Mouse (Mus musculus) monocyte, adult 5-6 weeks (primary cell): ENCODE data around the gene Tmem199. TPM values are rescaled to one million over a fixed set of nuclear protein-coding genes. Genes with fewer than 3 reads are reported as not detected.

Experiments
- ATAC-seq: fragments of 153-309, 156-312 bp; replicated peaks from 2 replicates; pipeline ENCODE4 v1.8.0; 2017; ENCODE audit warnings: mild to moderate bottlenecking; ENCODE audit not compliant: low TSS enrichment, insufficient number of reproducible peaks, severe bottlenecking, poor library complexity, low FRiP score
- total RNA-seq: library from RNA; stranded (forward); fragments of 200-1000, 200-491, 200-594 nt; gene quantifications from 3 replicates; pipeline ENCODE4 v1.2.3, GENCODE M21; 2017

The Tmem199 gene
- total RNA-seq, 1 experiment from 2014 or later = 34.2 TPM

DNA sequence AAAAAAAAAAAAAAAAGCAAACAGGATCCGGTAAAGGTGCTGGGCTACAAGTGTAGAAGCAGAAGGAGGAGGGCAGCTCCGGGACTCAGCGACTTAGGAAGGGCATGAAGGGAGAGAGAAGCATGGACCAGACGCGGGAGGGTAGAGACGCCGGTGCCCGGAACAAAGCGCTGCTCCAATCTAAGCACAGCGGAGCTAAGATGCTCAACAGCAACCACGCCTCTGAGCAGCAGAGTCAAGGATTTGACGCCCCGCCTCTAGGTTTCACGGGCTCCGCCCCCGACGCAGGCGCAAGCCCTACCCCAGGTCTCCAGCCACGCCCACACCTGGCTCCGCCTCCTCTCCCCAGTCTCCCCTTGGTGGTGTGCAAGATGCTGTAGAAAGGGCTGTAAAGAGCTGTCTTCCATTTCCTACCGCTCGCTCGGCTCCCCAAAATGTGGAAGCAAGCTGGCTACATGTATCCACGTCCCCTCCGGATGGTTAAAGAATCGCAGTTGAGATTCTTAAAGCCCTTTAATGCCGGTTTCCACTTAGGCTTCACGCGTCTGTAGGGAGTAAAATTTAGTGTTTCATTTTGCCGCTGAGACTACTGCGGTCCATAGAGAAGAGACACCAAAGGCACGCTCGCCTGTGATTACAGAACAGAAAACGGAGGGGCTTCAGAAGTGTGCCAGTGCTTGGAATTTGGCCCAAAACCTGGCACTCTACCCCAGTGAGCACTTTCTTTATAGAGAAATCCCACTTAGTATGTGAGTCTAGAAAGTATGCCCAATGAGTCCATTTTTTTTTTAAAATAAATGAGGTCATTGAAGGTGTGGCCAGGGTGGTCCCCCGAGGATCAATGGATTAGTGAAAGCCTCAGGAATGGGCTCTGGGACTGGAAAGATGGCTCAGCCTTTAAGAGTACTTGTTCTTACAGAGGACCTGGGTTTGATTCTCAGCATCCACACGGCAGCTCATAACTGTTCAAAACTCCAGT, 14.1 kb downstream of the Tmem199 start, which contains the start of gene Sarm1:
TSS of gene Sarm1 (minus strand) at position 211 of the 979 bp plus-strand sequence.
- ATAC-seq = peak; percentile 93

- no peak for ATAC-seq
These were observed 14.9 kb downstream of the Tmem199 start for GRCm38 (mm10) chr11:78497071-78497541.

GRCm38 (mm10) chr11:78495904-78496303, 16.1 kb downstream of the Tmem199 start:
- no peak for ATAC-seq

GRCm38 (mm10) chr11:78490781-78491241, 21.2 kb downstream of the Tmem199 start:
- ATAC-seq = no peak

- ATAC-seq = peak; percentile 65; the same call in 1 of the 2 replicates
These were observed 23.8 kb downstream of the Tmem199 start for GRCm38 (mm10) chr11:78488168-78488567.

DNA sequence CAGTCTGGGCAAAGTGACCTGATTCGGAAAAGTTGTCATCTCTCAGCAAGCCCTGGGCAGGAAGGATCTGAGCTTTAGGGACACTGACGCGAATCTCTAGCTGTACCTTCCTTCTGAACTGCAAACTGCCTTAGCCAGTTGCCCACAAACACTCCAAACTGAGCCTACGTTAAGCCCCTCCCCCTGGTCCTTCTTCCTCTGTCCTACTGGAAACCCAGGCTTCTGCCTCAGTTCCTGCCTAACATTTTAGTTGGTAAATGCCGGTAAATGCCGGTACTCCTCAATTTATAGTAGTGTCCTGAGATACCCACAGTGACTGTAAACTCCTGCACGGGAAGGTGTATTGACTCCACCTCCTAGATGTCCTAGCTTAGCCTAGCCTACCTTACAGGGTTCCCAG, 28.3 kb downstream of the Tmem199 start:
- ATAC-seq = no peak

DNA sequence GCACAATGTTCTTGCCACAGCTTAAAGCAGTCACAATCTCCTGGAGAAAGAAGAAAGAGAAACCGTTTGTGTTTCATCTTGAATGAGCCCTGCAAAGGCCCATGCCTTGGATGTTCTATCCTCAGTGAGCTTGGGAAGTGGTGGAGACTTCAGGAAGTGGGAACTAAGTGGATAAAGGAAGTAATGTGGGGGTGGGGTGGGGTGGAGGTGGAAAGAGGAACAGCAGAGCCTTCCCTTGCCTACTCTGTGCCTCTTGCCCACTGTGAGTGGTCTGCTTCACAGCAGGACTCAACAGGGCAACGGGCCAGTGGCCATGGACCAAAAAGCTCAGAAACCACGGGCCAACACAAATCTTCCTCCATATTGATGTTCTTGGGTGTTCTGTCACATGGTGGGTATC, 36.7 kb downstream of the Tmem199 start:
- ATAC-seq = no peak; the same call in 1 of the 2 replicates

GRCm38 (mm10) chr11:78471326-78472103, 40.5 kb downstream of the Tmem199 start:
- ATAC-seq = no peak

- ATAC-seq = no peak
These were observed 44.0 kb downstream of the Tmem199 start for GRCm38 (mm10) chr11:78467932-78468331.

DNA sequence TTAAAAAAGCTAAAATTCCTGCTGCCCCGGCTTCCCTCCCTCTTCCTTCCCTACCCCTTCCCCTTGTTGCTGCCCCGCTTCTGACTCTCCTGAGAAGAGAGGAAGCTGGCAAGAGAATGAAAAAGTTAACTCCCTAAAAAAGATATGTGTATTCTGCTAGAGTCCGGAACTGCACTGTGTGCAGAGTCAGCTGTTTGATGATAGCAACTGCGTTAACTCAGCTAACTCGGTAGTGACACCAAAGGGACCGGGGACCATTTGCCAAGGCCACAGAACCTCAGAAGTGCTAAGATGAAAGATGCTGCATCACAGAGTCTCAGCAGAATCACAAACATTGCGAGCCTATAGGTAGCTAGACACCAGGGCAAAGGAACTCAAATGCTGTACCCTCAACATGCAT, 44.5 kb downstream of the Tmem199 start:
- ATAC-seq = no peak

GRCm38 (mm10) chr11:78466242-78466912, 45.6 kb downstream of the Tmem199 start:
- ATAC-seq = no peak

- ATAC-seq = peak; percentile 59; the same call in 1 of the 2 replicates
These were observed 46.3 kb downstream of the Tmem199 start, which contains the start of gene Slc46a1 for GRCm38 (mm10) chr11:78465568-78466180. Gene Slc46a1 (plus strand): TSS chr11:78465697.

DNA sequence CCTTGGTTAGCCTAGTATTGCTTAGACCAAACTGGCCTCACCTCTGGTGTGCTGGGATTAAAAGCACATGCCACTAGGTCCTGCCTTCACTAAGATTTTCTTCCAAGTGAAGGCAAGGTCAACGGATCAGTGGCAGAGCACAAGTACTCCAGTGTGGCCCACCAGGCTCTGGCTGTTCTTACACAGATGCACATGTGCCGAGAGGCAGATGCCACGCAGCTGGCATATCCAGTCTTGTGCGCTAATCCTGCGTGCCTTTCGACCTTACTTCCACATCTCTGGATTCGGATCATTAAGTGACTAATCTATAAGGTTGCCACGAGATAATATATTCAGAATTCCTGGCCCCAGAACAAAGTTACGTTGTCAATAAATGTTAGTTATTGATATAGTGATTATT, 46.9 kb downstream of the Tmem199 start:
- ATAC-seq = no peak

DNA sequence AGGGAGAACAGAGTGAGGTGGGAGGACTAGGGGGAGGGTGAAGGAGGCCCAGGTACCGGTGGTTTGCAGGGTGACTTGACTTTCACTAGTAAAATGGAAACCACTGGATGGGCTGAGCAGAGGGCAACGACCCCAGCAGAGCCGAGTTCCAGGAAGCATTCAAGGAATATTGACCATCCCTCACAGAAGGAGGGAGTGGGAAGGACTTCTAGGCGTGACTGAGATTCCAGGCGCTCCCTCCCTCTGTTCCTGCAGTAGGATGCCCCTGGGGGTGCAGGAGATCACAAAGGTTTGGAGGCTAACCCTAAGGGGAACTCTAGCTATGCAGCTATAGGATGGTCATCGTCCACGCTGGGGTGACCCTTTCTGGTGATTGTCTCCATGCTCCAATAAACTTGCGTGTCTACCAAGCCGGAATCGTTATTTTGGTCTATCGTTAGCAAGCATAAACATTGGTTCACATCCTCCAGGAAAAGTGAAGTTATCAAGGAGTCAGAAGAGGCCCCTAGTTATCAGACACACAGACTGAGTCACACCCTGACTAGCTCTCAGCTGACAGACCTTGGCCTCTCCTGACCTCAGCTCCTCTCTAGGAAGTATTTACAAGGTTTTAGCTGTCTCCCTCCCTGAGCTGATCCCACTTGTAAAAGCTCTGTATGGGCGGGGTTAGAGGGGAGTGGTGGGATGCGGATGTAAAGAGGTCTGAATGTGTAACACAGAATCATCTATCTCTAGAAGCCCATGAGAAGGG, 48.5 kb downstream of the Tmem199 start:
- ATAC-seq = no peak

DNA sequence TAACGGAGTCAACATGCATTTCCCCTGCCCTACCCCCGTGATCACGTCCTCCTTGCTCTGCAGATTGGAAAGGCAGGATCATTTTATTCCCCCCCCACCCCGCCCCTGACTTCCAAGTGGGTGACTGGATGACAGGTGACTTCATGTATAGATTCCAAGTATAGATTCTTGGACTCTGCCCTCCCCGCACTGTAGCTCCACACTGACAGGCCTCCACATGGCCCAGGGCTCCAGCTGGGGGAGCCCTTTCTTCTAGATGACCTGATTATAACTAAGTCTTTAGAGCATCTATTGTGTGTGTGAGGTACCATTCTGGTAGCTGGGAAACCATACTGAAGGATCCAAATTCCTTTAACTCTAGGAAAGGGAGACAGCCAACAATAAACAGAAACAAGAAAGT, 49.3 kb downstream of the Tmem199 start:
- ATAC-seq = no peak

GRCm38 (mm10) chr11:78461894-78462293, 50.1 kb downstream of the Tmem199 start:
- no peak for ATAC-seq

DNA sequence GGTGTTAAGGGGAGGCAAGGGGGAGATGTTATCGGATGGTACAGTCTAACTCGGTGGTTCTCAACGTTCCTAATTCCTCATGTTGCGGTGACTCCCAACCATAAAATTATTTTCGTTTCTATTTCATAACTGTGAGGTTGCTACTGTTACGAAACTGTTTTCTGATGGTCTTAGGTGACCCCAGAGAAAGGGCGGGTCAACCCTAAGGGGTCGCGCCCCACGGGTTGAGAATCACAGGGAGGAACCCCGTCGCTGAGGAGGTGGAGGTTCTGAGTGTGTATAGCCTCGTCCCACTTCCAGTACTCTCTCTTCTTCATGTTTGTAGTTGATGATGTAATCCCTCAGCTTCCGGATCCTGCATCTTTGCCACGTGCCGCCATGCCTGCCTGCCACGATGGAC, 53.2 kb downstream of the Tmem199 start:
- 0 out of 2 replicates have a peak, but pooled peaks have one; percentile 36 for ATAC-seq
